Mouse (Mus musculus) retina, embryonic 14.5 days (tissue): ENCODE results near the gene Rangrf.
A peak's percentile ranks its signal among the peaks of the same experiment; 100 is the strongest.
"Not testable (repeated sequence)": the region's sequence is repeated elsewhere in the genome, so short reads cannot be mapped to it uniquely, and the experiment has no call there.

Source experiments
- DNase-seq: peaks from one replicate; pipeline ENCODE4 v3.0.0-alpha.2; 2015; ENCODE audit warnings: low spot score

The Rangrf gene

DNA sequence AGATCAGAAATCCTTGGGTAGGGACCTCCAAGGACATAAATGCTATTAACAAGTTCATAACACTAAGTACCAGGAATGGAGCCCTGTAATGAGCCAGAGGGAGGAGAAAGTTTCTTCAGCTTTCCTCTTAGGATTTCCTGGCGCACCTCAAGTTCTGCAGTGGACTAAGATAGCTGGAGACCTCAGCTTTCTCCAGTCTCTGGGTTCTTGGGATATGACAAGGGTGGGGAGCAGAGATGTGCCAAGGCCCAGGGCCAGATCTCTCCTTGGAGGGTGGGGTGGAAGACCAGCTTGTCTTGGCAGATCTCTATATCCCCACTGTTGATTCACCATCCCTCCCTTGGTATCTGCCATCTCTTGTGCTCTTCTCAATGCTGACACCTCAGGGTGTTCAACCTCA is 616 bp upstream of the Rangrf start:
- no peak for DNase-seq

DNA sequence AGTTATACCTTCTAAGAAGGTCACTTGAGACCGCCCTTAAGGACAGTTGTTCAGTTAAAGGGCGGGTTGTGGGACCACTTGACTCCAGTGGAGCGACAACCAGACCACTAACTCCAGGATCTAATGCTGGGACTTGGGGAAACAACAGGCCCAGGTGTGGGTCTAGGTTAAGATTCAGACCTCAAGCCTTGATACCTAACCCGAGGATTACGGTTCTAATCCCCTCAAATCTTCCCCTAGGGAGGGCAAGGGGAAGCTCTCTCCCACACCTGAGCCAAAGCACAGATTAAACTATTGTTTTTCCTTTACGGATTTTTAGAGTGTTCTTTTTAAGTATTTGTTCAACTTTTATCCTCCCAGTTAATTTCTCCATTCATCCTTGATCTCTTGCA is 930 bp downstream of the Rangrf start:
- DNase-seq: no peak

GRCm38 (mm10) chr11:68973250-68974058 is 1.5 kb downstream of the Rangrf start:
- DNase-seq: peak; percentile 88

DNA sequence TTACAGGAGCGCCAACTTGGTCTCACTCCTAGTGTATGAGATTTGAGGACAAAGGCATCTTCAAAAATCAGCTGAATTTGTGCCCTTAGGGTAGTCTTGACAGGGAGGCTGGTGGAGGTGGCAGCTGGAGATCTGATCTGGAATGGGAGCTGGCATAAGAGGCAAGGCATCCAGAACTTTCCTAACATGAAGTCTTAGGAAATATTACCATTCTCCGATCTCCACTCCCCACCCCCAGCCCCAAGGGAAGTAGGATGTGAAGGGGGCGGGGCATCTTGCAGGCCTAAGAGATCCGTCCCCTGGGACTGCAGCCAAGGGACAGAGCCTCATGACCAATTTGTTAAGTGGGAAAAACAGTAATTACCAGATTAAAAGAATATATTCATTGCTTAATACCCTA is 4.8 kb downstream of the Rangrf start:
- no peak for DNase-seq

- no peak for DNase-seq
Measured at GRCm38 (mm10) chr11:68968752-68969151, 6.2 kb downstream of the Rangrf start.

DNA sequence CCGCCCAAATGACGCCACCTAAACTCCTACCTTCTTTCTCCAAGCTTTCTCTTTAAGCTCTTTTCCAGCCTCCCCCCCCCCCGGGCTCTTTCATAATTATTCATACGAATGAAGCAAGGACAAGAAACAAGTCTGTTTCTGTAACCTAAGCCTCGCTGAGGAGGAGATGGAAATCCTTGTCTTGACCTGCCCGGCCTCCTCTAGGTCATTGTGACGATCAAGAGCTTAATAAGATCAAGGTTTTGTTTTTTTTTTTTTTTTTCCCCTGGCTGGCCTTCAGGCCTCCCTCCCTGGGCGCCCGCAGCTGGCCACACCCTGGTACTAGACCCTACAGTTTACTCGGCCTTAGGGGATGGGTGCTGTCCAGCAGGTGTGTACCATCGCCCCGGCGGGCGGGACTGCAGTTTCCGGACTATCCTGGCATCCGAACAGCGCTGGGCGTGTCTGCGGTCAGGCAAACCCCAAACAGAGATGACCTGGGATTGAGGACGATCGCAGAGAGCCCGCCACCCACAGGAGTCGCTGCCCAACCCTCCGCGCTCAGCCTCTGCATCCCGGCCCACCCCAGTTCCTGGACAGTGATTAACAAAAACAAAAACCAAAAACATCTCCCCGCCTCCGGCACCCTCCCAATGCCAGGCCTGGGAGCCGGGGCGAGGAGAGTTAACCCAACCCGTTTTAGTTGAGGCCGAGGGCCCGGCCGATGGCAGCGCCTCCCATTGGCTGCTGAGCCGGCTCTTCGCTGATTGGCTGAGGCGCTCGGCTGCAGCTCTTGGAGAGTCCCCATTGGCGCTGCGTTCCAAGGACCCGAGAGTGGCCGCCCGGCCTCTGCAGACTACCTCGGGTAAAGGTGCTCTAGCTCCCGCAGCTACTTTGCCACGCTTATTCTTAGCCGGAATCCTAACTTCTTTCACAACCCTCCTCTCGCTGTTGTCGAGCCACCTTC is 7.4 kb downstream of the Rangrf start, which contains the start of gene Slc25a35:
Slc25a35 (plus strand) TSS at position 795 of the 946 bp plus-strand sequence.
- peak; percentile 91 for DNase-seq

- DNase-seq: no peak
Measured at GRCm38 (mm10) chr11:68966554-68966953, 8.4 kb downstream of the Rangrf start.

GRCm38 (mm10) chr11:68965845-68966244 is 9.1 kb downstream of the Rangrf start:
- peak; percentile 85 for DNase-seq

DNA sequence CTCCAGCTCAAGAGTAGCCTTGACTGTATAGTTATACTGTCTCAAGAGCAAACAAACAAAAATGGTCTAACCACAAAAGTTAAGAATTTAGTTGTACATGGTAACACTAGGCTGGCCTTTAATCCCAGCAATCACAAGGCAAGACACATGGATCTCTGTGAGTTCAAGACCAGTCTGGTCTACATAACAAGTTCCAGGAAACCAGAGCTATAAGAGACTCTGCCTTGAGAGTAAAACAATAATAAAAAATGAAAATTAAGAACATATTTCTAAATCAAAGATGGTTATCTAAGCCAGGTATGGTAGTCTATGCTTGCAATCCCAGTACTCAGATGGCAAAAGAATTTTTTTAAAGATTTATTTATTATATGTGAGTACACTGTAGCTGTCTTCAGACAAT is 9.9 kb downstream of the Rangrf start:
- DNase-seq: no peak

- DNase-seq: no peak
Measured at GRCm38 (mm10) chr11:68963405-68963804, 11.6 kb downstream of the Rangrf start.

- DNase-seq: not testable (repeated sequence)
Measured at GRCm38 (mm10) chr11:68962159-68962558, 12.8 kb downstream of the Rangrf start.

GRCm38 (mm10) chr11:68961596-68961995 is 13.4 kb downstream of the Rangrf start:
- no peak for DNase-seq

DNA sequence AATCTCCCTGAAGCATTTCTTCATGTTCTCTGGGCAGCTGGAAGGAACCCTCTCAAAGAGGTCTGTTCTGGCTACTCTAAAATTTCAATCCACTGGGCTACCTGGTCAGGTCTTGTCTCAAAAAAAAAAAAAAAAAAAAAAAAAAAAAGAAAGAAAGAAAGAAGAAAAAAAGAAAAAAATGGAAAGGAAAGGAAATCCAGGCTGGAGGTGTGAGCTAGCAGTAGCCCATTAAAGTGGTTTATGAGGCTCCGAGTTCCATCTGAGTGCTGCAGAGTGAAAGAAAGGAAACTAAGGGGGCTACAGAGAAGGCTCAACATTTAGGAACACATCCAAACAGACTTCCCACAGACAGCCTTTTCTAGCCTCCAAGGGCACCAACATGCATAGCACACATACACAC is 17.0 kb downstream of the Rangrf start:
- DNase-seq: no peak

GRCm38 (mm10) chr11:68957308-68957707 is 17.7 kb downstream of the Rangrf start, which contains the start of gene Arhgef15:
Gene Arhgef15 (minus strand): TSS chr11:68957480.
- DNase-seq: no peak

DNA sequence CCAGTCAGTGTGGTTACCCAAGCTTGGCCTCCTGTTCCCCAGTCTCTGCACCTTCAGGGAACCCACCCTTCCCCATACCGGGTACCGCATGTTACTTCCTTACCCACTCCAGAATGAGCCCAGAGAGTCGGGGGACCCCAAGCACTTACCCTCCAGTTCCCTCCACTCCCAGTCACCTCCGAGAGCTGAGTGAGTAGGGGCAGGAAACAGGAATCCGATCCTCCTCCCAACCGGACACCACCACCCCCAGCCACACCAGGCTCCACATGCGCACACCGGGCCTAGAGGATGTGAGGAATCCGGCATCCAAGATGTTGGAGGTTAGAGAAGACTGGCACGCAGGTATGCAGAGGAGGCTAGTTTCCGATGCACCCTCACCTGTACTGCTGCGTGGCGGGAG is 18.3 kb downstream of the Rangrf start:
- no peak for DNase-seq

GRCm38 (mm10) chr11:68956107-68956506 is 18.9 kb downstream of the Rangrf start:
- no peak for DNase-seq

- DNase-seq: no peak
Measured at GRCm38 (mm10) chr11:68955473-68955872, 19.5 kb downstream of the Rangrf start.

DNA sequence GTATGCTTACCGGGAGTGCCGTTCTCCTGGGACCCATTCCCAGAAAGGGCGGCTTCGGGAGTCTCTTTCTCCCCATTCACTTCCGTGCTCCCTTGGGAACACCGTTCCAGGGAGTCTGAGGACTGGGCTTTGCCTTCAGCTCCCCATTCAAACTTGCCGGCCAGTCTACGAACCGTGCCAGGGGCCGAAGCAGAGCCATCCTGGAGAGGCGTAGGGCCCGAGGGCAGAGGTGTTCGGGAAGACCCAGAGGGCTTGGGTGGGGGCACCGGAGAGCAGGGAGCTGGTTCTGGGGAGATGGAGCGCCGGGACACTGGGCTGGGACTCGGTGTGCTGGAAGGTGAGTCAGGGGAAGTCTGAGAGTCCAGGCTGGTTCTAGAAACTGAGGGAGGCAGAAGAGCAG is 20.6 kb downstream of the Rangrf start:
- DNase-seq: no peak

- no peak for DNase-seq
Measured at GRCm38 (mm10) chr11:68953903-68954302, 21.1 kb downstream of the Rangrf start.

DNA sequence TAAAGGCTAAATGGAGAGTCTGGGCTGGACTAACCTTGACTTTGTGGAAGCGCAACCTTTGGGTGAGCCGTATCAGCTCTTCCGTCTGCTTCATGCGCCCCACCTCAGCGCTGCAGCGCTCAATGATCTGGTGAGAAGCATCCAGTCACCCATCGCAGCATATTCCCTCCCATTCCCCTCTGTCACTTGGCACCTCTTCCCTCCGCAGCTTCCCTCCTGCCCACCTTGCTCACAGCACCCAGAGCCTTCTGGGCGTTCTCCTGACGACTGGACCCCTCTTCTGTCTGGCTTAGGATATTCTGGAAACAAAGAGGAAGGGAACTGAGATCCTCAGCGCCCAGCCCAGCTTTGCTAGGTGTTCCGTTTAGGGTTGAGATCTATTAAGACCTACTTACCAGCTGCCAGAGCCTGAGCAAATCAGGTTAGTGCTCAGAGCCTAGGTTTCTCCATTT is 27.4 kb downstream of the Rangrf start:
- peak; percentile 51 for DNase-seq

DNA sequence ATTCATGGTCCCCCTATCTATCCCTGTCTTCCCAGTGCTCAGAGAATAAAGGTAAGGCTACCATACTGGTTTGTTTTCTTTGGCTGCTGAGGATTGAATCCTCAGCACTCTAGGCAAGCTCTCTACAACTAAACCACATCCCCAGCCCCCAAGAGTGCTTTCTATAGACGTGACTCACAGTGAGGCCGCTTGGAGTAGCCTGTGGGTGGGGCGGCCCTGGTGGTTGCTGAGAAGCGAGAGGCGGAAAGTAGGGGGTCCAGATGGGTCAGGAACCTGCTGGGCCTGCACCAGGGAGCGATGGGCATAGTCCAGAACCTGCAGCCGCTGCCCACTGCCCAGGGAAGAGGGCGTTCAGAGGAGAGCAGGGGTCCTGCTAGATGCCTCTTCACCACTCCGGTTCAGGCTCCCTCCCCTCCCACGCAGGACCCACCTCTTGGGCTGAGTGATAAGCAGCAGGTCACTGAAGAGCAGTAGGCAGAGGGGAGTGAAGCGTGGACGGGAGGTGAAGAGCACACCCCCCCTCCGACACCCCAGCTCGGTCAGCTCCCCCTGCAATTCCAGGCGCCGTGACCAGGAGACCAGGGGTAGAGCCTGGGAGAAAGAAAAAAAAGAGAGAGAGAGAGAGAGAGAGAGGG is 28.1 kb downstream of the Rangrf start:
- no peak for DNase-seq

GRCm38 (mm10) chr11:68946001-68946400 is 29.0 kb downstream of the Rangrf start:
- DNase-seq: no peak
